Mouse (Mus musculus) myocyte (in vitro differentiated cells): ENCODE data around the gene Rasgrp4. TPM values are rescaled to one million over a fixed set of nuclear protein-coding genes. Genes with fewer than 3 reads are reported as not detected.
A peak's percentile ranks its signal among the peaks of the same experiment; 100 is the strongest.

Experiments used
- H3K27me3 ChIP-seq: one replicate; pipeline ENCODE4 v1.6.1; 2011; ENCODE audit not compliant: control insufficient read depth, insufficient read depth, insufficient read length
- H3K36me3 ChIP-seq: one replicate; pipeline ENCODE4 v1.6.1; 2011; ENCODE audit not compliant: control insufficient read depth, insufficient read depth
- H3K4me2 ChIP-seq: one replicate; pipeline ENCODE4 v1.6.1; 2011; ENCODE audit warnings: low read depth, control low read depth
- H3K4me3 ChIP-seq: one replicate; pipeline ENCODE4 v1.5.1; 2011; ENCODE audit warnings: mild to moderate bottlenecking, control low read depth, moderate library complexity
- H3K79me2 ChIP-seq: one replicate; pipeline ENCODE4 v1.6.1; 2011; ENCODE audit not compliant: control insufficient read depth, insufficient read depth
- H3ac ChIP-seq: one replicate; pipeline ENCODE4 v1.6.1; 2011; ENCODE audit not compliant: control insufficient read depth, insufficient read length
- CEBPB ChIP-seq: IDR thresholded peaks from 2 replicates; pipeline ENCODE4 v1.6.1; 2011; ENCODE audit warnings: mild to moderate bottlenecking, moderate library complexity; ENCODE audit not compliant: poor library complexity, insufficient read depth, severe bottlenecking
- E2F4 ChIP-seq: IDR thresholded peaks from one replicate; pipeline ENCODE4 v1.6.1; 2011; ENCODE audit warnings: mild to moderate bottlenecking, control low read depth, moderate library complexity; ENCODE audit not compliant: insufficient read depth
- MAX ChIP-seq: IDR thresholded peaks from one replicate; pipeline ENCODE4 v1.6.1; 2011; ENCODE audit warnings: low read depth, mild to moderate bottlenecking, control low read depth
- MYOD1 ChIP-seq, 3 experiments: IDR thresholded peaks; one replicate each; pipeline ENCODE4 v1.6.1; 2011; ENCODE audit warnings: control low read depth in 2 of 3, low read depth in 2 of 3, mild to moderate bottlenecking in 2 of 3, moderate library complexity in 1 of 3; ENCODE audit not compliant: insufficient read length in 2 of 3, control insufficient read depth in 1 of 3
- MYOG ChIP-seq, 3 experiments: IDR thresholded peaks; one replicate each; pipeline ENCODE4 v1.6.1; 2011; ENCODE audit warnings: control low read depth in 2 of 3, low read depth in 2 of 3, mild to moderate bottlenecking in 2 of 3; ENCODE audit not compliant: insufficient read length in 2 of 3, control insufficient read depth in 1 of 3, insufficient read depth in 1 of 3
- POLR2A ChIP-seq: IDR thresholded peaks from one replicate; pipeline ENCODE4 v1.6.1; 2011; ENCODE audit warnings: low read depth, mild to moderate bottlenecking, control low read depth, moderate library complexity; ENCODE audit not compliant: insufficient read length
- POLR2AphosphoS2 ChIP-seq: IDR thresholded peaks from one replicate; pipeline ENCODE4 v1.6.1; 2011; ENCODE audit warnings: low read depth, control low read depth; ENCODE audit not compliant: insufficient read length
- REST ChIP-seq: IDR thresholded peaks from one replicate; pipeline ENCODE4 v1.6.1; 2011; ENCODE audit warnings: mild to moderate bottlenecking, control low read depth, moderate library complexity; ENCODE audit not compliant: insufficient read depth, insufficient read length
- SRF ChIP-seq: IDR thresholded peaks from one replicate; pipeline ENCODE4 v1.6.1; 2011; ENCODE audit warnings: low read depth; ENCODE audit not compliant: control insufficient read depth, insufficient read length
- TCF12 ChIP-seq: IDR thresholded peaks from one replicate; pipeline ENCODE4 v1.6.1; 2011; ENCODE audit warnings: mild to moderate bottlenecking, control low read depth; ENCODE audit not compliant: poor library complexity, insufficient read depth, severe bottlenecking
- TCF3 ChIP-seq: IDR thresholded peaks from one replicate; pipeline ENCODE4 v1.6.1; 2011; ENCODE audit warnings: low read depth, control low read depth; ENCODE audit not compliant: insufficient read length
- USF1 ChIP-seq: IDR thresholded peaks from one replicate; pipeline ENCODE4 v1.6.1; 2011; ENCODE audit warnings: low read depth, mild to moderate bottlenecking, control low read depth, moderate library complexity
- polyA plus RNA-seq: library from polyadenylated mRNA; unstranded; fragments of >200 nt; fragmentation: generic; extraction: Trizol; gene quantifications from one replicate; pipeline ENCODE4 v1.2.1, GENCODE M21; 2012; ENCODE audit warnings: missing spikeins

Rasgrp4 gene
- polyA plus RNA-seq, 1 experiment: 0.01 TPM

- H3K79me2 ChIP-seq: no peaks in the 10 kb centered on the region
- H3ac ChIP-seq: no peak overlapping the region
- TF ChIP-seq REST: no peak
- no peak for TF ChIP-seq MYOD1 (IDR thresholded peaks at IDR 0.05; ENCODE audit: control insufficient read depth in 1 of 3, insufficient read length in 2 of 3, low read depth in 2 of 3)
- TF ChIP-seq MYOG (IDR thresholded peaks at IDR 0.05; ENCODE audit: control insufficient read depth in 1 of 3, insufficient read depth in 1 of 3, insufficient read length in 2 of 3, low read depth in 2 of 3): no peak
- TF ChIP-seq E2F4: no peak
- TF ChIP-seq SRF: no peak
- no peak for TF ChIP-seq TCF3
- TF ChIP-seq TCF12: no peak
- no peak for TF ChIP-seq USF1
- no peak for TF ChIP-seq POLR2AphosphoS2
- no peak for TF ChIP-seq POLR2A
- H3K4me3 ChIP-seq: no peak overlapping the region
- H3K4me2 ChIP-seq: no peak overlapping the region
- no peaks in the 10 kb centered on the region for H3K27me3 ChIP-seq
- no peaks in the 10 kb centered on the region for H3K36me3 ChIP-seq
These were observed 27.6 kb downstream of the Rasgrp4 start for GRCm38 (mm10) chr7:29162294-29162693.

- TF ChIP-seq TCF12 (no peak), MYOD1 (IDR thresholded peaks at IDR 0.05; ENCODE audit: control insufficient read depth in 1 of 3, insufficient read length in 2 of 3, low read depth in 2 of 3) (no peak), CEBPB (no peak), USF1 (no peak), REST (no peak), MAX (no peak), MYOG (IDR thresholded peaks at IDR 0.05; ENCODE audit: control insufficient read depth in 1 of 3, insufficient read depth in 1 of 3, insufficient read length in 2 of 3, low read depth in 2 of 3) (no peak)
- Histone ChIP-seq H3K27me3 (no peaks in the 10 kb centered on the region), H3K4me2 (no peak overlapping the region), H3ac (no peak overlapping the region), H3K36me3 (no peaks in the 10 kb centered on the region), H3K4me3 (no peak overlapping the region), H3K79me2 (no peaks in the 10 kb centered on the region)
These were observed 28.3 kb downstream of the Rasgrp4 start for GRCm38 (mm10) chr7:29162750-29163525.

GRCm38 (mm10) chr7:29167656-29168055 is 33.0 kb downstream of the Rasgrp4 start:
- Histone ChIP-seq H3K4me2 (peak overlapping the region; percentile 67), H3K4me3 (no peak overlapping the region)
- TF ChIP-seq MAX (no peak), POLR2A (no peak), E2F4 (no peak), POLR2AphosphoS2 (no peak), SRF (no peak), USF1 (no peak), REST (no peak), MYOD1 (IDR thresholded peaks at IDR 0.05; ENCODE audit: control insufficient read depth in 1 of 3, insufficient read length in 2 of 3, low read depth in 2 of 3) (no peak), TCF3 (no peak), CEBPB (no peak), TCF12 (no peak), MYOG (IDR thresholded peaks at IDR 0.05; ENCODE audit: control insufficient read depth in 1 of 3, insufficient read depth in 1 of 3, insufficient read length in 2 of 3, low read depth in 2 of 3) (no peak)

GRCm38 (mm10) chr7:29168121-29168695 is 33.6 kb downstream of the Rasgrp4 start:
- TF ChIP-seq POLR2AphosphoS2 (no peak), MAX (no peak), E2F4 (no peak), POLR2A (no peak), MYOG (IDR thresholded peaks at IDR 0.05; ENCODE audit: control insufficient read depth in 1 of 3, insufficient read depth in 1 of 3, insufficient read length in 2 of 3, low read depth in 2 of 3) (no peak), TCF3 (no peak), MYOD1 (IDR thresholded peaks at IDR 0.05; ENCODE audit: control insufficient read depth in 1 of 3, insufficient read length in 2 of 3, low read depth in 2 of 3) (no peak), REST (no peak)
- no peaks in the 10 kb centered on the region for H3K27me3 ChIP-seq

More at GRCm38 (mm10) chr7:29167656-29168055, 33.0 kb downstream of the Rasgrp4 start:
- H3K36me3 ChIP-seq: no peaks in the 10 kb centered on the region
- no peaks in the 10 kb centered on the region for H3K79me2 ChIP-seq
- no peak overlapping the region for H3ac ChIP-seq
- no peaks in the 10 kb centered on the region for H3K27me3 ChIP-seq

More at GRCm38 (mm10) chr7:29168121-29168695, 33.6 kb downstream of the Rasgrp4 start:
- Histone ChIP-seq H3K79me2 (no peaks in the 10 kb centered on the region), H3ac (no peak overlapping the region), H3K4me2 (peak overlapping the region; percentile 67), H3K36me3 (no peaks in the 10 kb centered on the region), H3K4me3 (peak overlapping the region; percentile 61)
